Mouse (Mus musculus): Measurements from ENCODE around the gene Kcna4.

- TF ChIP-seq CTCF (IDR thresholded peaks at IDR 0.05; ENCODE audit: low read depth) (no peak), EP300 (optimal IDR thresholded peaks at IDR 0.05) (no peak)
Observed at GRCm38 (mm10) chr2:107327276-107327675, 36.8 kb downstream of the Kcna4 start.
